Mouse (Mus musculus) adrenal gland, adult 18-20 months (tissue): ENCODE results near the gene Brsk1. TPM values are rescaled to one million over a fixed set of nuclear protein-coding genes. Genes with fewer than 3 reads are reported as not detected.

Experiments
- DNase-seq, 2 experiments: peaks; one replicate each; pipeline ENCODE4 v3.0.0; 2021 to 2022; ENCODE audit warnings: low spot score in 2 of 2
- long read RNA-seq, 2 experiments: library from polyadenylated mRNA; stranded (forward); transcript quantifications; one replicate each; pipeline ENCODE4 v2.0.0; 2021
- total RNA-seq, 2 experiments: library from RNA; stranded (reverse); gene quantifications; 1 replicate in 1 of 2; 2 replicates in 1 of 2; pipeline ENCODE4 v1.2.3; 2021

Gene Brsk1
- 1 to 10 TPM; 4.0 to 5.3 TPM for total RNA-seq
- long read RNA-seq, experiment 1: 0 reads
- long read RNA-seq, experiment 2: 0 reads

DNA sequence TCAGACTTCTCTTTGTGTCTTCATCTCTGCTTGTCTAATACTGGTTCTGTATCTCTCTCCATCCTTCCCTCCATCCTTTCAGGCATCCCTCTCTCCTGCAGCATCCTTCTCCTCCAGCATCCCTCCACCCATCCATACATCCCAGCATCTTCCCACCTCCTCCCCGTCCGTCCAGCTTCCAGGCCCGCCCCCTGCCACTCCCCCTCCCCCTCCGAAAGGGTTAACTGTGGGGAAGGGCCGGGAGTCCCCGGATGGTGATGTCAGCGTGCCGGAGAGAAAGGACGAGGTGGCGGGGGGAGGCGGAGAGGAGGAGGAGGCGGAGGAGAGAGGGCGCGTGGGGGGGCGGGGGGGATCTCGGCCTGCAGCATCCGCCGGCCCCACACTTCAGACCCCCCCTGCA lies at the start of gene Brsk1:
Brsk1 (plus strand) TSS at position 218 of the 400 bp plus-strand sequence.
- DNase-seq: peak; percentile 36 to 53

DNA sequence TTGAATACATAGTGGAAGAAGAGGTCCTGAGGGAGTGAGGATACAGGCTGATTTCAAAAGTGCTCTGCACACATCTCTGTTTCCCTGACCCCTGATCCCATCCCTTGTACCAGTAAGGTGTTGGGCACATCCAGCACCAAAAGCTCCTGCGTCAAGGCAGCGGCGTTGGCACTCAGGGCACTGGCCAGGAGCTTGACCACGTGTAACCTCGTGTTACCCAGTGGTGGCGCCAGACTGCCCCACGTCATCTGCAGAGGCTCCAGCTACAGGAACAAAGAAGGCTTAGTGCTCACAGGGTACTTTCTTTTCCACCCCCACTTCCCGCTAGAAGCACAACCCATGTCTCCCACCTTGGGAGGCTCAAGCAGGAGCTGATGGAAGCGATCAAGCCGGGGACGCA lies 49.2 kb upstream of the Brsk1 start:
- no peak for DNase-seq

DNA sequence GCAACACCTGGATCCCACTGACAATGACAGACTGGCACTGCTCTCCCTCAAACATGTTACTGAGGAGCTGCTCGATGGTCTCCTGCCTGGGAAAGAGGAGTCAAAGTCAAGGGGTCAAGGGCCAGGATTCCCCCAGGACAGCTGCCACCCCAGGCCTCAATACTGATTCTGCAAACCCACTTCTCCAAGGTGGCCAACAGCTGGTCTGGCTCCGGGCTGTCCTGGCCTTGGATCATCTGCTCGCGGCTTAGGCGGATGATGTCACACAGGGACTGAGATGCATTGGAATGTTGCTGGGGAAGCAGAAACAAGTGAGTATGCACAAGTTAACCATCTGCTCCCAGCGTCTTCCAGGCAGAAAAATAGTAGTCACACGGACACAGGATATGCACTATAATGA lies 48.4 kb upstream of the Brsk1 start:
- DNase-seq: no peak

DNA sequence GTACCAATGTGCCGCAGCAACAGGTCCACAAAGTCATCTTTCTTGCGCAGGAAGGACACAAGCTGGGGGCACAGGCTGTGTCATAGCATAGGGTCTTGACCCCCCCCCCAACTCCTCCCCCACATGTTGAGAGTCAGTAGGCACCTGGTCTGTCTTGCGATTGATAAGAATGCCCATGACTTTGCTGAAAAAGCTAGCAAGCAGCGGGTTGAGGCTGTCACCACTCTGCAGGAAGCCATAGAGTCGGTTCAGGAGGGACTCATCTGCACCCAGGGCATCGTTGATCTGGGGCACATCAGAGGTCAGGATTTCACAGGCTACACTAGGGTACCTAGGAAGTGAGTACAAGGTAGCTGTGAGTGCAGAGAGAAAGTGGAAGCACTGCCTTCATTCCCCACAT lies 47.2 kb upstream of the Brsk1 start:
- no peak for DNase-seq

DNA sequence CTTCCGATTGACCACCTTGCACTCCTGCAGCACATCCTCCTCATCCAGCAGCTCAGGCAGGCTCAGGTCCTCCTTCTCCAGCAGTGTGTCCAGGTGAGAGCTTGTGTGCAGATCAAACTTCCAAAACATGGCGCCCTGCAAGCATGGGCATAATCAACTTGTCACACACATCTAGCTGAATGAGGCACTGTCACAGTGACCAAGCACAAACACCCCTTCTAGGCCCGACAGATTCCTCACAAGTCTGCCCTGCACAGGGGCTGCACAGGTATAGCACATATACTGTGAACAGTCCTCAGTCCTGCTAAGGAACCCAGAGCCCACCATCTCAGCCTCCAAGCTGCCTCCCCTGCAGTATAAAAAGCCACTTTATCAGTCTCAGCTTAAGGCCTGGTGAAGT lies 43.6 kb upstream of the Brsk1 start:
- no peak for DNase-seq

DNA sequence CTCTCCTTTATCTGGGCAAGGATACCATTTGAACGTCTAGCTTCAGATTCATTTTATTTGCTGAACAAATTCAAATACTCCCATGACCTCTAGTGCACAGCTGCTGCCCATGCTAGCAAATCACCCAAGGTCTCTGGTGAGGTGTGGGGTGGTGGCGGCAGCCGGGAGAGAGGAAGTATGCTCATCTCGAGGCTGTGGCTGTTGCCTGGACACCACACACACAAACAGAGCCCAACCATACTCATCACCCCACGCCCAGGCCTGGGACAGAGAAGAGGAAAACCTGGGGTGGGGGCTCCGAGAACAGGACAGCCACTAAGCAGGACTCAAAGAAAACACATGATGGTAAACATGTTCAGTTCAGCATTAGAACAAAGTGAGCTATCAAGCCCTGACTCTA lies 43.1 kb upstream of the Brsk1 start:
- no peak for DNase-seq

DNA sequence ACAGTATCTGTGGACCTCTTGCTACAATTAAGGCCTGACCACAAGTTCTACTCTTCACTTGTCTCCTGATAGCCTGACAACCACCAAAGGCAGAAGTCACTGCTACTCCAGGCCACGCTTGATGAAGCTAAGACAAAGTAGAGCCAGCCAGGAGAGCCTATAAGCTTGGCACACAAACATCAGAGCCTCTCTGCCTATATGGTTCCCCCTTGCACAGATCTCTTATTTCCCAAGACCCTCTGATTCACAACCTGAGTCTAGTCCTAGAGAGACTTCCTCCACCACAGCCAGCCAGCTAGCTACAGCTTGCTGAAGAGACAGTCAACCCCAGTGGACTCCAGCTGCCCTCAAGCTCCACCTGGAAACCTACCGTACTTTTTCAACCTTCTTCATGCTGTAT lies 42.4 kb upstream of the Brsk1 start:
- no peak for DNase-seq

DNA sequence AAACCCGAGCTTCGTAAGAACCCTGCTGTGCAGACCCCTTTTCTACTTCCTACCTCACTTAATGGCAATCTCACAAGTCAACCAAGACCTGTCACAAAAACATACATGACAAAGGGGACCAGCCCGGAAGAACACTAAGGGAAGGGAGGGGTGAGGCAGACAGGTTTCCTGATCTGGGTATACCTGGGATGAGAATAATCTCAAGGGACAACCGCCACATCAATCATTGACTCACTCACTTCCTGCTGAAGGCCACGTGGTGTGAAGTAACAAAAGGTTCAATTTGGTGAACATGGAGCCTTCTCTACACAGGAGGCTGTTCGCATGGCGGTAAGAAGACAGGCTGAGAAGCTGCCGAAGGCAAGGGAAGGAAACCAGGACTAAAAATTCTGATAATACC lies 38.8 kb upstream of the Brsk1 start:
- no peak for DNase-seq

DNA sequence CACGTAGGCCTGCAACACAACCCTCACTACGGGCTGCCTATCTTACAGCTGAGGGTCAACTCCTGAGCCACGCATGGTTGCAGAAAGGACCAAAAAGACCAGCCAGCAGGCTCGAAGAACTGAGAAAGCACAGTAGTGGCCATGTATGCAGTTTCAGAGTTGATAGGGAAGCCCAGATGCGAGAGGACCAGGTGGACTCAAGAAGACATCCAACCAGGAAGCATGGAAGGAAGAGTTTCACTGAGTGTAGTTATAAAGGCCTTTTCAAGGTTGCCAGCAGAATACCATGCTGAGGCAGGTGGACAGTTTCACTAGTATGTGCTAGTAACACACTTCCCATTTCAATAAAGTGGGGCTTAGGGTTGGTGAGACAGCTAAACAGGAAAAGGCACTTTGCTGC lies 37.7 kb upstream of the Brsk1 start:
- DNase-seq: no peak

DNA sequence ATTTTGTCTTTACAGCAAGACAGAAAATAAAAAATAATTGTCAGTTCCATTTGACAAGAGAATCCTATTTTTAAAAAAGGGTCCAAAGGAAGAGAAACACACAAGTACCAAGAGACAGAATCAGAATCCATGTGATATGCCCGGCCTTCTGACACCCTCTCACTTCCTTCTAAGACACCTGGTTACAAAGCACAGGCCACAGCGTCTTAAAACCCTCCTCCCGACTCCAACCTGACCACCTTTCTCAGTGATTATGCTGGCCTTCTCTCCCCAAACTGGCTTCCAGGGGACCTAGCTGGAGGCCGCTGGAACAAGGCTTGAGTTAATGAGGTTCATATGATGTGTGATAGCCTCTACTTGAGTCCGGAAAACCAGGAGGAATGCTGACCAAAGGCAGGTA lies 37.1 kb upstream of the Brsk1 start:
- no peak for DNase-seq

DNA sequence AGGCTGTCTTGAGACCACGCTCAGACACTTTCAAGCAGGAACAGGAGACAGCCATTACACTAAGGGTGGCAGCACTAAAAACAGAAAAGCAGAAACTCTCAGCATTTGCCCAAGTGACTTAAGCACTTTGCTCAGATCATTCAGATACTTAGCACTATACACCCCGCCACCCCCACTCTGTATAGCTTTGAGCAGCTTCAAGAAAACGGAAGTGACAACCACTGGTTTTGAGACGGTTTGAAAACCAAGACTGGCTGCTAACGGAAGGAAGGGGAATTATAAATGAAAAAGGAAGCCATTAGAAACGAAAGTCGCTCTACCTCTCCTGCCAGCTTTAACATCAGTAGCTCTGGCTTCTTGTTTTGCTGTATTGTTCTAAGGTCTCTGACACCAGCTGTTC lies 36.6 kb upstream of the Brsk1 start:
- DNase-seq: no peak

DNA sequence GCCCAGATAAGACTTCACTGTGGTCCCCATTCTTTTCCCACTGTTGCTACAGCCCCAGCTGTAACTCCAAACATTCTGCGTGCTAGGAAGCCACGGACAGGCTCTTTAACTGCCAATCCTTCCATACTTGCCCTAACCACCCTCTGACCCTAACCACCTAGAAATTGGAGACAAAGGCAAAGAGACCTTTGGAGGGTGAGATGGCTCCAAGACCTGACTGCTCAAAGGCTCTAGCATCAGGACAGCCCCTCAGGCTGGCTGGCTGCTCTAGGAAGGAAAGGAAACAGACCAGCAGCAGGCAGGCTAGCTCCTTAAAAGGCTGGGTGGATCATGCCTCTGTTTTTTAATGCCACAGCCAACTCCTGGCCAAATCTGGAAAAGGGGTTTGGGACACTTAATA lies 36.2 kb upstream of the Brsk1 start:
- DNase-seq: no peak

DNA sequence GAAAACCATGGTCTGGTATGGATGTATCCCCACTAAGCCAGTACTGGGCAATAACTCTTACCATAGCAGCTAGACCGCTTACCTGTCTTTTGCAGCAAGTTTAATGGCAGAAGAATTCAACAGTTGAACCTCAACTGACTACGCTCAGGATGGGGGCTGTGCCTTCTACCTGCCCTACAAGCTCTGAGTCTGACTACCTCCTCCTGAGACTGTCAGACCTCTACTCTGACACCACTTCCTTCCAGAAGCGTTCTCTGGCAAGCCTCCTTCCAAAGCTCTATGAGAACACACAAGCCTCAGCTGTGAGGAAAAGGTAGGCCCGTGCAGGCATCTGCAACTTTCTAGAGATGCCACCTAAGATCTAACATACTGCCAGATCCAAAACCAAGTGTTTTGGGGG lies 35.0 kb upstream of the Brsk1 start:
- DNase-seq: no peak

DNA sequence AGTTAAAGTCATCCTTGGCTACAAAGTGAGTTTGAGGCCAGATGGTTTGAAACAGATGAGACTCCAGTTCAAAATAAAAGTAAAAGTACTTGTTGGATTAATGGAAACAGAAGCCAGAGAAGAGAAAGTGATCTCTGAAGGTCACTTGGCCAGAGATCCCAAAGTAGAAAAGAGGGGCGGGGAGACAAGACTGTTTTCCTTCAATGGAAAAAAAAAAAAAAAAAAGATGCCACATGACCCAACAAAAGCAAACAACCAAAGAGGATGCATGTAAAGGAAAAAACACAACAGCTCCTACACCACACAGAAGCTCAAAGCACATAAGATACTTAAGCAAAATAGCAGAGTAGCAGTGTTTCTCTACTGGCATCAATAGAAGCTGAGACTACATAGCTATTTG lies 34.5 kb upstream of the Brsk1 start:
- DNase-seq: no peak

DNA sequence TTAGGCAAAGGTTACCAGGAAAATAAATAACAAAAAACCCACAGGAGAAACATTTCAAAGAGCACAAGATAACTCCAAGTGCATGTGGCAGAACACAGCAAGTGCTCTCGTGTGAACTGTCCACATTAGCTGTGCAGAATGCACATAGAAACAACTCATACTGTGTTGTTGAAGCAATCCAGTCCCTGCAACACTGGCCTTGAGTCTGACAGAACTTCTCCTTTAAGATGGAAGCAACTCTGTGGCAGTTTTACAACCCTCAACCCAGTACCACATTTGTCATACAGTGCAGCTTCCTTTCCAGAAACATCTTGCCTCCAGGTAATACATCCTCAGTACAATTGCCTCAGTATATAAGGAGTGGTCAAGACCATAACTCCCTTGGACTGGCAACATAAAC lies 33.6 kb upstream of the Brsk1 start:
- DNase-seq: no peak

DNA sequence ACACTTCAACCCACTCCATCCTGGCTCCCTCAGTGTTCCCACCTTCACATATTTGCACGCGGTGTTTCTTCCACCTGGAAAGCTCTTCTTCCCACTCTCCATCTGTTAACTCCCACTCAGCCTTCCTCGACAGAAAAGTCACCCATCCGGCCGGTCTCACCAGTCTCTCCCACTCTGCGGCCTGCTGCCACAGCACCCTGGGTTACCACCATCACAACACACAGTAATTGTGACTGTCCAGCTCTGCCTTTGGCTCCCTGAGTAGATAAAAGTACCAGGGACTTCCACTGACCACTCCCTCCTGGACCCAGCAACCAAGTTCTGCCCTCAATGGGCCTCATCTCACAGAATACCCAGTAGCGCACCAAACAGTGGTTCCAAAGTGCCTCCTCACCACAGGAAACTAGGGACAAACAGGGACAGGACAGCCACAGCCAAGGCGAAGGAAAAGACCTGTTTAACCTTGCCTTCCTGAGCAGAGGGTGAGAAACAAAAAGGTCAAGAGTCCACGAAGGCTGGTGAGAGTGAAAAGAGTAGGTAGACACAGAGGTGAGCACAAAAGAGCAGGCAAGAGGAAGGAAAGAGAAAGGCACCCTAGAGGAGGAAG lies 32.8 kb upstream of the Brsk1 start:
- DNase-seq: no peak

DNA sequence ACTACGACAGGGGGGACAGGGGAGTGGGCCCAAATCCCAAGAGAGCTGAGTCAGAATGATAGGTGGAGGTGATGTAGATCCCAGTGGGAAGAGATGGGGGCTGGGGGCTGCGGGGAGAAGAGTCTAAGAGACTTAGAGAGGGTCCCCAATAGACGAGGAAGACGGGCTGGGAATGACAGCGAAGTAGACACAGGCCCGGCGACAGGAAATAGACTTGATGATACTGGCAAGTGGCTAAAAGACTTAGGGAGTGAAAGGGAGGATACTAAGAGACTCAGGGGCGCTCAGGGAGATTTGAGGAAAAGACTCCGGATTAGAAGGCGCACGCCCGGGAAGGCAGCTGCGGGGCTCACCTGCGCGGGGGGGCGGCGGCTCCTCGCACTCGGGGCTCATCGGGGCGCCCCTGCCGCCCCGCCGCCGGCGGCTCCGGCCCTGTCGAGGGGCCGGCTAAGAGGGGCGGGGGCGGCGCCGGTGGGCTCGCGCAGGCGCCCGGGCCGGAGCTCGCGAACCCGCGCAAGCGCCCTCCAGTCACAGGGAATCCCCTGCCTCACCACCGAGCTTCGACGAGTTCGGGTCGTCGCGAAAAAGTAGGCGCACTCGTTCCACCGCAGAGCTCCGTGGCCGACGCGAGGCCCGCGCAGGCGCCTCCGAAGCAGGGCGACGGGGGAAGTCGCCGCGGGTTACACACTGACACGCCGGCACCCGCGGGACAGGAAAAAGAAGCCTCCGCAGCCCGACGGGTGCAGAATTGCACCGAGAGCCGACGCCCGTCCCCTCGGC lies 32.1 kb upstream of the Brsk1 start:
- DNase-seq: peak in 1 of 2 experiments; percentile 22

DNA sequence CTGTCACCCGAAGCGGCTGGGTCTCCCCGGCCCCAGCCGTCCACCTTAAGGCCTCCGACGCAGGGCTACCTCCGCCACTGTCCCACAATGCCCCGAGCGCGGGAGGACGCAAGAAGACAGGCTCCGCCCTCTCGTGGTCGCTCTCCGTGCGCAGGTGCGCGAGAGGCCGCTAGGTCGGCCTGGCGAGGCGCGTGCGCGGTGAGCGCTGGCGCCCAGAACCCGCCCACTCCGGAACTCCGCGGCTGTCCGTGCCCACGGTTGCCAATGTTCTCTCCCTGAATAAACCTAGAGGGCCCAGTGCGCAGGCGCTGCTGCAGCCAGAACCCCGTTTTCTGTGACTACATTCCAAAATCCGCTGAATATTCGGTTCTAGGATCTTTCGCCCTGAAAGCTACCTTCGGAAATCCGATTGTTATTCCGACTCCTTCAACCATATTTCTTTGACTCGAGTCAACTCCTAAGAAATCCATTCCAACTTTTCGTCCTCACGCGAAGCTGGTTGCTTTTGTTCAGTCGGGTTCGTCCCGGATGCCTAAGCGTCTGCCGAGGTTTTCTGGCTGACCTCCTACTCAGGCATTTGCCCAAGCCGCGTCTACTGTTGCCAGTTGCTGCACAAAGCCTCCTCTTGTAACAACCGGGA lies 31.4 kb upstream of the Brsk1 start, which contains the start of gene Ppp6r1:
Ppp6r1 (minus strand) TSS at position 108 of the 640 bp plus-strand sequence.
- peak; percentile 93 for DNase-seq

DNA sequence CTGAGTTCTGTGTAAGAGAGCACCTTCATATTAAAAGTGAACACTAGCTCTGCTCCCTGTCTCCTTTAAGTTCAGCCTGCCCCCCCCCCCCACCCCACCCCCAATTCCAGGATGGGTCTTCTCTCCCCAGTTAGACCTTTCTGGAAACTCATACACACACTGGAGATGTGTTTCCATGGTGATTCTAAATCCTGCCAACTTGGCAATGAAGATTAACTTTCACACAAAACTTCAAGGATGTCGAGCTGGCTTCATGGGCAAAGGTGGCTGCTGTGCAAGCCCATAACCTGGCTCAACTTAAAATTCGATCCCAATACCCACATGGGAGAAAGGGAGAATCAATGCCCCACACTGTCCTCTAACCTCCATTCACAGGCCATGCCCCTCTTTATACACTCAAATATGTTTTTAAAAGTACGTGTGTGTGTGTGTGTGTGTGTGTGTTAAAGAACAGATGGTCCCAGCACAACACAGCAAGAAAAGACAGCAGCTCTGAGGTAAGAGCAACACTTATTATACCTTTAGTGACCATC lies 30.4 kb upstream of the Brsk1 start:
- no peak for DNase-seq

DNA sequence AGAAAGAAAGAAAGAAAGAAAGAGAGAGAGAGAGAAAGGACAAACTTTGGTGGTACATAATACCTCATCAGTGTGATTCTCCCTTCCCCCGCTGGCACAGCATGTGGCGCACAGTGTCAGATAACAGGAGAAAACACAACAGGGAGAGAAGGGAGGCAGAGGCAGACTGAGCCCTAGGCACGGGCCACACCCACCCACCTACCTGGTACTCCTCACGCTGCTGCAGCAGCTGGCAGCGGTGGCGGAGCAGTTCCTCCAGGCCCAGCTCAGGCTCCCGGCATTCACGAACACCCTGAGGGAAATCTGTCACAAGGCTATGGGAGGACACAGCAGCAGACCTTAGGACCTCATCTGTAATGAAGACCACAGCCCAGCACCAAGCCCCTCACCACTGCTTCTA lies 27.2 kb upstream of the Brsk1 start:
- no peak for DNase-seq

DNA sequence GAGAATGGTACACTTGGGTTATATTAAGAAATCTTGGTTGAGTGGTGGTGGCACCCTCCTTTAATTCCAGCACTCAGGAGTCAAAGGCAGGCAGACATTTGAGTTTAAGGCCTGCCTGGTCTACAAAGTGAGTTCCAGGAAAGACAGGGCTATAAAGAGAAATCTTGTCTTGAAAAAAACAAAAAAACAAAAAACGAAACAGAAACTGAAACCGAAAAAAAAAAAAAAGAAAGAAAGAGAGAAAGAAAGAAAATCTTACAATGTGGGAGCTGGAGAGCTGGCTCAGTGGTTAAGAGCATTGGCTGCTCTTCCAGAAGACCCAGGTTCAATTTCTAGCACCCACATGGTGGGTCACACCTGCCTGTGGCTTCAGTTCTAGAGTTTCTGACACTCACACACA lies 26.7 kb upstream of the Brsk1 start:
- DNase-seq: no peak

DNA sequence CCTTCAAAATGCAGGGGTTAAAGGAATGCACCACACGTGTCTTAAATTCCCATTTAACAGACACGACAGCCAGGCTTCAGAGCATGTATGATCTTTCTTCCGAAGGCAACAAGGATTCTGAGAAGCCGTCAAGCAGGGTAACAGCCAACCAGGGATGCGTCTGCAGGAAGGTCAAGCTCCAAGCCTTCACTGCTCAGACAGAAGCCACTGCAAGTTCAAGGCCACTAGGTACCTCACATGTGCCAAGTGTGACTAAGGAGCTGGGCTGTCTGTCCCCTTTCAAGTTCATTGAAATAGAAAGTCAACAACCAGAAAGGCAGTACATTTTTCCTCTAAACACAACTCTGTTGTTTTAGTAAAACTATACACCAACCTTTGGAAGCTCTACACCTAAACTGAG lies 23.5 kb upstream of the Brsk1 start:
- no peak for DNase-seq
